Mouse (Mus musculus): ENCODE results near the gene Cytip. TPM values are rescaled to one million over a fixed set of nuclear protein-coding genes. Genes with fewer than 3 reads are reported as not detected.

Gene Cytip
- total and polyA plus RNA-seq, 3 experiments: not detected

DNA sequence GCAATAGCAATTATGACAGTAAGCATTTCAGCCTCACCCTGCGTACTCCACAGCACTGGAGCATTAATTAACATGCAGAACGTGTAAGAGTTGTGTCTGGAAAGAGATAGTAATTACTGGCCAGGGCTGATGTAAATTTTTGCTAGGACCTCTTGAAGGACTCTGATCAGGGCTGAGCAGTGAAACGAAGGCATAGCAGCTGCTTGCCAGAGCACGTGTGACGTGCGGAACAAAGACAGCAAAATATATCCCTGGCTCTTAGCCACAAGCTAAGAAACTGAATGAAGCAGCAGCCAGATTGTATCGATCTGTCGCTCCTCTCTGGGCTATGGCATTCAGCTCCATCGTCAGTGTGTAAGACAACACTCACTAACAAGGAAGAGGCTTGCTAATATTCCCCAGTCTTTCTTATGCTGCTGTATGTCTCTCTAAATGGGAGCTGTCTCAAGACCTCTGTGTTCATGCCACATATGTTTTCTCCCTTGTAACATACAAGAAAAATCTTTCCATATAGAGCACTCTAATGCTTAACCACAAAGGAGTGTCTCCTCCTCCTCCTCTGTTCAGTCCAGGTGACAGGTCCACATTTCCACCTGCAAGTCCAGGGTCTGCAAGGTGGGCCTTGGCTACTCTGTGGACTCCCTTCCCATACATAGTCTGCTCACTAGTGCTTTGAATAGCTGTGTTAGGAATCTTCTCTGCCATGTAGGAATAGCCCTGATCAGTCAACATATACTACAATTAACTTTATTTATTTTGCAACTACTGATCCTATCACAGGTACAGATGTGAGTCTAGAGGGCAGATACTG, 20.7 kb downstream of the Cytip start:
- no peak for DNase-seq (ENCODE audit: low read depth, low spot score)
- Histone ChIP-seq H3K79me2 (ENCODE audit: control insufficient read depth, insufficient read depth, low read length, poor library complexity) (no peaks in the 10 kb centered on the region), H3K4me3 (ENCODE audit: control insufficient read depth in 1 of 2, insufficient read depth in 1 of 2, low read depth in 2 of 2, low read length in 2 of 2) (no peak overlapping the region), H3K27ac (ENCODE audit: control insufficient read depth, low read depth, low read length) (no peak overlapping the region), H3K9me3 (replicated peaks; ENCODE audit: insufficient read depth, low read length) (no peaks in the 10 kb centered on the region), H3K9ac (ENCODE audit: control insufficient read depth, low read depth, low read length, poor library complexity, severe bottlenecking) (no peak overlapping the region), H3K27me3 (ENCODE audit: control insufficient read depth in 1 of 2, insufficient read depth in 2 of 2, low read length in 2 of 2) (no peaks in the 10 kb centered on the region), H3K36me3 (ENCODE audit: control insufficient read depth in 1 of 2, insufficient read depth in 2 of 2, low read length in 2 of 2) (no peaks in the 10 kb centered on the region), H3K4me1 (ENCODE audit: control insufficient read depth in 1 of 2, insufficient read depth in 2 of 2, low read length in 2 of 2) (no peaks in the 10 kb centered on the region)
- no peak for TF ChIP-seq RAD21 (IDR thresholded peaks at IDR 0.05; ENCODE audit: low read depth, low read length)
- TF ChIP-seq UBTF (IDR thresholded peaks at IDR 0.05; ENCODE audit: borderline replicate concordance, insufficient read depth, low read depth, low read length): no peak
- TF ChIP-seq ZKSCAN1 (IDR thresholded peaks at IDR 0.05; ENCODE audit: low read depth, low read length): no peak
- no peak for TF ChIP-seq ZNF384 (IDR thresholded peaks at IDR 0.05; ENCODE audit: low read depth, low read length)
- no peak for TF ChIP-seq BHLHE40 (IDR thresholded peaks at IDR 0.05; ENCODE audit: borderline replicate concordance, low read depth, low read length)
- no peak for TF ChIP-seq TBP (IDR thresholded peaks at IDR 0.05; ENCODE audit: low read depth, low read length)
- TF ChIP-seq MXI1 (IDR thresholded peaks at IDR 0.05; ENCODE audit: low read depth, low read length): no peak
- no peak for TF ChIP-seq JUND (IDR thresholded peaks at IDR 0.05; ENCODE audit: low read depth, low read length)
- TF ChIP-seq EP300 (IDR thresholded peaks at IDR 0.05; ENCODE audit: low read depth in 1 of 2, low read length in 2 of 2): no peak
- no peak for TF ChIP-seq CHD2 (IDR thresholded peaks at IDR 0.05; ENCODE audit: low read length)
- no peak for TF ChIP-seq USF2 (IDR thresholded peaks at IDR 0.05; ENCODE audit: borderline replicate concordance in 1 of 2, insufficient read depth in 1 of 2, low read depth in 1 of 2, low read length in 2 of 2)
- no peak for TF ChIP-seq TAL1 (IDR thresholded peaks at IDR 0.05; ENCODE audit: low read length)

DNA sequence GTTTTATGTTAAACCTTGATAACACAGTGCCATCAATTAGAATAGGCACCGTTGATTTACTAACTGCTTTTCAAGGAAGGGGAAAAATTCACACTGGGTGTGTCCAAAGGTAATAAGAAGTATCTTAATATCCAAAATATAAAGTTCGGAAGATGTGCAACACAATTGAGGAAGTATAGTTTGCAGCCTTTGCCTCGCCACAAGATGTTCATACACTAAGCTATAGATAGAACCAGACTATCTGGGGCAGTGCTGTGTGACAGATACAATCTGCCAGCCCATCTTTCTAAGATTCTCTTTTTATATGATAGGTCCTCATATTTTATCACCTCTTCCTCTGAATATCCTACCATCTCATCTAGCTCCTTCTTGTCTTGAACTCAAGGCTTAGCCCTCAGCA, 22.4 kb downstream of the Cytip start:
- no peaks in the 10 kb centered on the region for H3K4me1 ChIP-seq (ENCODE audit: control insufficient read depth in 1 of 2, insufficient read depth in 2 of 2, low read length in 2 of 2)
- H3K27ac ChIP-seq (ENCODE audit: control insufficient read depth, low read depth, low read length): no peak overlapping the region
- no peaks in the 10 kb centered on the region for H3K36me3 ChIP-seq (ENCODE audit: control insufficient read depth in 1 of 2, insufficient read depth in 2 of 2, low read length in 2 of 2)
- TF ChIP-seq ETS1 (IDR thresholded peaks at IDR 0.05; ENCODE audit: low read depth, low read length) (no peak), MAFK (IDR thresholded peaks at IDR 0.05; ENCODE audit: borderline replicate concordance, low read depth, low read length) (no peak), ZNF384 (IDR thresholded peaks at IDR 0.05; ENCODE audit: low read depth, low read length) (no peak), BHLHE40 (IDR thresholded peaks at IDR 0.05; ENCODE audit: borderline replicate concordance, low read depth, low read length) (no peak), NRF1 (IDR thresholded peaks at IDR 0.05; ENCODE audit: insufficient read depth, low read depth, low read length, poor library complexity, severe bottlenecking) (no peak), SMC3 (IDR thresholded peaks at IDR 0.05; ENCODE audit: low read depth, low read length) (no peak), JUND (IDR thresholded peaks at IDR 0.05; ENCODE audit: low read depth, low read length) (no peak), EP300 (IDR thresholded peaks at IDR 0.05; ENCODE audit: low read depth in 1 of 2, low read length in 2 of 2) (no peak), CHD1 (IDR thresholded peaks at IDR 0.05; ENCODE audit: low read depth, low read length) (no peak), MYB (IDR thresholded peaks at IDR 0.05; ENCODE audit: low read depth, low read length) (no peak), POLR2AphosphoS2 (IDR thresholded peaks at IDR 0.05; ENCODE audit: low read length) (no peak), UBTF (IDR thresholded peaks at IDR 0.05; ENCODE audit: borderline replicate concordance, insufficient read depth, low read depth, low read length) (no peak), GATA1 (IDR thresholded peaks at IDR 0.05; ENCODE audit: low read depth, low read length) (no peak), USF2 (IDR thresholded peaks at IDR 0.05; ENCODE audit: borderline replicate concordance in 1 of 2, insufficient read depth in 1 of 2, low read depth in 1 of 2, low read length in 2 of 2) (no peak), HCFC1 (IDR thresholded peaks at IDR 0.05; ENCODE audit: low read depth, low read length) (no peak)
- H3K27me3 ChIP-seq (ENCODE audit: control insufficient read depth in 1 of 2, insufficient read depth in 2 of 2, low read length in 2 of 2): no peaks in the 10 kb centered on the region
- no peak for DNase-seq (ENCODE audit: low read depth, low spot score)
- H3K9ac ChIP-seq (ENCODE audit: control insufficient read depth, low read depth, low read length, poor library complexity, severe bottlenecking): no peak overlapping the region
- H3K79me2 ChIP-seq (ENCODE audit: control insufficient read depth, insufficient read depth, low read length, poor library complexity): no peaks in the 10 kb centered on the region
- H3K4me3 ChIP-seq (ENCODE audit: control insufficient read depth in 1 of 2, insufficient read depth in 1 of 2, low read depth in 2 of 2, low read length in 2 of 2): no peak overlapping the region
- H3K9me3 ChIP-seq (replicated peaks; ENCODE audit: insufficient read depth, low read length): no peaks in the 10 kb centered on the region
